Mouse (Mus musculus) bone marrow macrophage, adult 2 months (primary cell): ENCODE measurements at regions not wholly inside any gene's neighbourhood (a gene's known extent, or its start where the extent isn't known, plus 50 kb on each side); places are given as distances from the start of the nearest gene placed in this dataset.

Experiments used
- CTCF ChIP-seq: IDR thresholded peaks from 2 replicates; pipeline ENCODE4 v1.5.1; 2012; ENCODE audit warnings: low read depth, mild to moderate bottlenecking, low read length, moderate library complexity
- POLR2A ChIP-seq: IDR thresholded peaks from 2 replicates; pipeline ENCODE4 v1.6.1; 2012; ENCODE audit warnings: mild to moderate bottlenecking, low read depth, low read length, borderline replicate concordance

DNA sequence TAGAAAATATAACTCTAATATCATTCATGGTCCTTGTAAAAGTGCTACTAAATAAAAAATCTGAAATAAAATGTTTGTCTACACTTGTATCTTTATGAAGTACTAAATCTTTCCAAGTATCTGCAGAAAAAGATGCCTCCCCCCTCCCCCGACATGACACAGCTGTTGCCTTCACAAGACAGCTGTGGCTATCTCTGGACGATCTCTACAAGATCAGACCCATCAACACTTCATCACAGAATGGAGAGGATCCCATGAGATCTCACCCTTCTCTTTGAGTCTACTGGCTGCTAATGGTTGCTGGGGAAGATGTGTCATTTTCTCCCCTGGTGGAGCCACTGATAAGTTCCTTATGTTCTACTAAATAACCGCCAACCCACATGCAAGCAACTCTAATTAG, 116.0 kb upstream of the Dab2 start:
- no peak for TF ChIP-seq POLR2A
- TF ChIP-seq CTCF: no peak
